Mouse (Mus musculus): ENCODE measurements around the gene Trim29.

DNA sequence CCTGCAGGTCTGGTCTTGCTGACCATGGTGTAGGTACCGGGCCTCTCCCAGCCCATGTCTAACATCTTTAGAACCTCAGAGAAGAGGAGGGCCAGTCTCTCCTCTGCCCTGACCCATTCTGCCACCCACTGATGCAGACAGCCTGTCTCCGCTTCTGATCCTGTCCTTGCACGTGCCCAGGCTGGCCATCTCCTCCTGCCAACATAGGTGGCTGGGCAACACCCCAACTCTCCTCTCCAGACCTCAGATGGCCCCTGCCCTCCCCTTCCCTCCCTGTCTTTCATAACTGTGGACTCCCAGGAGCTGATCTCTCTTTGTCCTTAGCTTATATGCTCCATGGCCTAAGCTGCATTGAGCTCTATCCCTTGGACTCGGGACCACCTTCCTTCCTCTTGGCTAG is 5.8 kb downstream of the Trim29 start:
- TF ChIP-seq CTCF (IDR thresholded peaks at IDR 0.05; ENCODE audit: low read depth, low read length) (no peak), GATA1 (IDR thresholded peaks at IDR 0.05; ENCODE audit: borderline replicate concordance, low read length) (no peak)

All from G1E (cell line).